Mouse (Mus musculus) kidney, embryonic 14.5 days (tissue): ENCODE results near the gene Mettl1. TPM values are rescaled to one million over a fixed set of nuclear protein-coding genes. Genes with fewer than 3 reads are reported as not detected.

Experiments
- ATAC-seq: fragments of 200-750 bp; cut with Nextera tagmentation; 2 replicates; pipeline ENCODE4 v1.8.0; 2017; ENCODE audit warnings: moderate number of reproducible peaks, mild to moderate bottlenecking, moderate TSS enrichment, moderate library complexity; ENCODE audit not compliant: low FRiP score, low TSS enrichment
- H3K27ac ChIP-seq: fragments of 300-500 bp; sonication (generic); 2 replicates; pipeline ENCODE4 v1.5.1; 2014; ENCODE audit warnings: low read depth, mild to moderate bottlenecking, low read length, moderate library complexity, mixed read lengths
- H3K27me3 ChIP-seq: fragments of 300-500 bp; sonication (generic); 2 replicates; pipeline ENCODE4 v1.6.1; 2014; ENCODE audit warnings: mild to moderate bottlenecking, low read length; ENCODE audit not compliant: control insufficient read depth, insufficient read depth
- H3K36me3 ChIP-seq: fragments of 300-500 bp; sonication (generic); 2 replicates; pipeline ENCODE4 v1.6.1; 2014; ENCODE audit warnings: low read length, mixed read lengths; ENCODE audit not compliant: control insufficient read depth, insufficient read depth
- H3K4me1 ChIP-seq: fragments of 300-500 bp; sonication (generic); 2 replicates; pipeline ENCODE4 v1.6.1; 2014; ENCODE audit warnings: low read length, mixed read lengths; ENCODE audit not compliant: control insufficient read depth, insufficient read depth
- H3K4me2 ChIP-seq: fragments of 300-500 bp; sonication (generic); replicated peaks from 2 replicates; pipeline ENCODE4 v1.6.1; 2014; ENCODE audit warnings: low read depth, mild to moderate bottlenecking, low read length
- H3K4me3 ChIP-seq: fragments of 300-500 bp; sonication (generic); 2 replicates; pipeline ENCODE4 v1.5.1; 2014; ENCODE audit warnings: mild to moderate bottlenecking, low read length
- H3K9ac ChIP-seq: fragments of 300-500 bp; sonication (generic); 2 replicates; pipeline ENCODE4 v1.6.1; 2014; ENCODE audit warnings: low read depth, mild to moderate bottlenecking, low read length, moderate library complexity
- H3K9me3 ChIP-seq: fragments of 300-500 bp; sonication (generic); 2 replicates; pipeline ENCODE4 v1.6.1; 2016; ENCODE audit warnings: low read length; ENCODE audit not compliant: control insufficient read depth
- WGBS: fragments of 180-500 bp; shearing (Covaris S2); extraction: QIAGEN DNeasy Blood & Tissue Kit; methylation state at CpG from one replicate; pipeline ENCODE4 v1.1.7; 2014; 5-methylcytosine and 5-hydroxymethylcytosine counted together
- polyA plus RNA-seq: library from polyadenylated mRNA; unstranded; fragments of >200 nt; fragmentation: Nextera tagmentation; extraction: Ambion mirVana; gene quantifications from 2 replicates; pipeline ENCODE4 v1.2.1, GENCODE M21; 2014

Gene Mettl1
- polyA plus RNA-seq, result 69.5 and 78.1 TPM in 2 replicates

DNA sequence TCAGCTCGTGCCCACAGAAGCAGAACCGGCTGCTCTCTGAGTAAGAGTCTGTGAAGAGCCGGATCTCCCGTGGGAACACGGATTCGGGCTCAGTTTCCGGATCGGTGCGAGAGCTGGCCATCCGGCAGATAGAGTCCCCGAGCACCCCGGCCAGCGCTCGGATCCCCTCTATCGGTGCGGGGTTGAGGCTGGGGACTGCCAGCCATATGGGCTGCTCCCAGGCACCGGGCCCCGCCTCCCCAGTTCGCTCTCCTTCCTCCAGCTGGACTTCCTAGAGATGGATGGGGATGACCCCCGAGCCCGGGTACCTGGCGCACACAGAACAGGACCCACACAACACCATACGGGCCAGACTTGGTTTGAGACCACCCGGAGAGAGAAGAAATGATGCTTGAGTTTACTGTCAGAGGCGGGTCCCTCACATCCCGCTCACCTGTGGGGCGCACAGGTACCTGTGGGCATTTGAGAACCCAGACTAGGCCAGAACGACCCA lies at the start of gene Mettl1, which contains the start of gene Eef1akmt3:
Mettl1 (plus strand) TSS at position 141 of the 493 bp plus-strand sequence.
Eef1akmt3 (minus strand) TSS at position 240 of the 493 bp plus-strand sequence.
- 0% methylated on average over 28 of the region's 28 CpGs for WGBS
- Histone ChIP-seq H3K27ac (peak within 1 kb of the TSS; percentile 73; the same call in 1 of the 2 replicates), H3K4me2 (peak within 1 kb of the TSS; percentile 85), H3K27me3 (peaks cover 3% of the 10 kb centered on the region; the same call in 1 of the 2 replicates), H3K36me3 (peaks cover 16% of the 10 kb centered on the region), H3K4me3 (peak within 1 kb of the TSS; percentile 85), H3K4me1 (peaks cover 11% of the 10 kb centered on the region), H3K9me3 (no peaks in the 10 kb centered on the region), H3K9ac (peak within 1 kb of the TSS; percentile 77)
- ATAC-seq, result peak; percentile 75

DNA sequence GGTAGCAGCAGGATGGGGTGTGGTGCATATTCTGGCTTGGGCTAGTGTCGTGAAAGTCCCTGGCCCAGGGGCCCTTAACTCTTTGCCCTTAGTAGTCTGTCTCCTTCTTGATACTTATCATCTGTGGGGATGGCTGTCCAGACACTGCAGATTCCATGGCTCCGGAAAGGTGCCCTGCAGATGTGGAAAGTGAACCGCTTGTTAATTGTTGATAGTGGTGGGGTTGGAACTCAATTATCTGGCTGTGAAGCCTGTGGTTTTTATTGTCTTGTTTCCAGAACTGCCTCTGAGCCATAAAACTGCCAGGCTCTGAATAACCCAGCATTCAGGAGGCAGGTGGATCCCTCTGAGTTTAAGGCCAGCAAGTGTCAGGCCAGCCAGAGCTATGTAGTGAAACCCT lies 49.5 kb upstream of the Mettl1 start:
- no peak for ATAC-seq
- Histone ChIP-seq H3K9me3 (no peaks in the 10 kb centered on the region), H3K4me3 (no peak overlapping the region), H3K9ac (no peak overlapping the region), H3K27me3 (no peaks in the 10 kb centered on the region), H3K4me2 (no peak overlapping the region), H3K27ac (no peak overlapping the region), H3K36me3 (peaks cover 55% of the 10 kb centered on the region), H3K4me1 (peaks cover 23% of the 10 kb centered on the region)
- WGBS, result 58% methylated on average over 3 of the region's 3 CpGs

GRCm38 (mm10) chr10:126993621-126994020 lies 47.6 kb upstream of the Mettl1 start:
- Histone ChIP-seq H3K36me3 (peaks cover 70% of the 10 kb centered on the region), H3K9me3 (no peaks in the 10 kb centered on the region), H3K9ac (no peak overlapping the region), H3K27ac (no peak overlapping the region), H3K4me2 (no peak overlapping the region), H3K4me1 (0 out of 2 replicates have a peak, but pooled peaks cover 4% of the 10 kb centered on the region), H3K4me3 (no peak overlapping the region), H3K27me3 (no peaks in the 10 kb centered on the region)
- 84% methylated on average over 3 of the region's 3 CpGs for WGBS
- no peak for ATAC-seq

GRCm38 (mm10) chr10:126997340-126998113 lies 43.7 kb upstream of the Mettl1 start:
- no peak for ATAC-seq
- H3K9me3 ChIP-seq, result no peaks in the 10 kb centered on the region
- no peak overlapping the region for H3K27ac ChIP-seq
- 72% methylated on average over 13 of the region's 13 CpGs for WGBS
- H3K36me3 ChIP-seq, result peaks cover 63% of the 10 kb centered on the region
- H3K4me1 ChIP-seq, result no peaks in the 10 kb centered on the region
- H3K4me2 ChIP-seq, result no peak overlapping the region
- H3K27me3 ChIP-seq, result no peaks in the 10 kb centered on the region
- no peak overlapping the region for H3K4me3 ChIP-seq
- H3K9ac ChIP-seq, result no peak overlapping the region

GRCm38 (mm10) chr10:127000529-127000928 lies 40.7 kb upstream of the Mettl1 start, which contains the start of gene Avil:
Gene Avil (plus strand): TSS chr10:127000709.
- H3K4me3 ChIP-seq, result no peak within 1 kb of the TSS
- WGBS, result 89% methylated on average over 5 of the region's 5 CpGs
- H3K4me2 ChIP-seq, result no peak within 1 kb of the TSS
- H3K27me3 ChIP-seq, result no peaks in the 10 kb centered on the region
- H3K4me1 ChIP-seq, result no peaks in the 10 kb centered on the region
- peak; percentile 39; the same call in 1 of the 2 replicates for ATAC-seq
- H3K9me3 ChIP-seq, result no peaks in the 10 kb centered on the region
- H3K9ac ChIP-seq, result no peak within 1 kb of the TSS
- no peak within 1 kb of the TSS for H3K27ac ChIP-seq
- H3K36me3 ChIP-seq, result peaks cover 33% of the 10 kb centered on the region

GRCm38 (mm10) chr10:127001297-127001696 lies 39.9 kb upstream of the Mettl1 start:
- Histone ChIP-seq H3K4me2 (no peak overlapping the region), H3K4me3 (no peak overlapping the region), H3K27ac (no peak overlapping the region), H3K27me3 (no peaks in the 10 kb centered on the region), H3K9ac (no peak overlapping the region), H3K9me3 (no peaks in the 10 kb centered on the region), H3K4me1 (no peaks in the 10 kb centered on the region), H3K36me3 (peaks cover 26% of the 10 kb centered on the region)
- 85% methylated on average over 9 of the region's 9 CpGs for WGBS
- ATAC-seq, result no peak

- Histone ChIP-seq H3K4me1 (no peaks in the 10 kb centered on the region), H3K27ac (no peak overlapping the region), H3K9me3 (no peaks in the 10 kb centered on the region), H3K9ac (no peak overlapping the region), H3K4me2 (no peak overlapping the region), H3K36me3 (peaks cover 26% of the 10 kb centered on the region), H3K4me3 (no peak overlapping the region), H3K27me3 (no peaks in the 10 kb centered on the region)
- ATAC-seq, result no peak
- 83% methylated on average over 1 of the region's 1 CpGs for WGBS
Measured at GRCm38 (mm10) chr10:127002056-127002455, 39.2 kb upstream of the Mettl1 start.

GRCm38 (mm10) chr10:127002765-127003164 lies 38.4 kb upstream of the Mettl1 start:
- Histone ChIP-seq H3K4me1 (no peaks in the 10 kb centered on the region), H3K36me3 (peaks cover 19% of the 10 kb centered on the region), H3K4me3 (no peak overlapping the region), H3K27ac (no peak overlapping the region), H3K9ac (no peak overlapping the region), H3K9me3 (no peaks in the 10 kb centered on the region), H3K27me3 (no peaks in the 10 kb centered on the region), H3K4me2 (no peak overlapping the region)
- ATAC-seq, result no peak
- WGBS, result 91% methylated on average over 5 of the region's 5 CpGs

GRCm38 (mm10) chr10:127003334-127003733 lies 37.9 kb upstream of the Mettl1 start:
- no peak for ATAC-seq
- H3K36me3 ChIP-seq, result peaks cover 14% of the 10 kb centered on the region
- no peak overlapping the region for H3K4me2 ChIP-seq
- no peak overlapping the region for H3K4me3 ChIP-seq
- no peaks in the 10 kb centered on the region for H3K27me3 ChIP-seq
- WGBS, result 83% methylated on average over 8 of the region's 8 CpGs
- H3K9ac ChIP-seq, result no peak overlapping the region
- no peaks in the 10 kb centered on the region for H3K9me3 ChIP-seq
- no peak overlapping the region for H3K27ac ChIP-seq
- no peaks in the 10 kb centered on the region for H3K4me1 ChIP-seq
